Mouse (Mus musculus) limb, embryonic 14.5 days (tissue): Measurements from ENCODE around the gene Spata13. TPM values are rescaled to one million over a fixed set of nuclear protein-coding genes. Genes with fewer than 3 reads are reported as not detected.

Experiments used
- ATAC-seq: fragments of 200-750 bp; cut with Nextera tagmentation; 2 replicates; pipeline ENCODE4 v1.8.0; 2017; ENCODE audit warnings: low read depth, moderate number of reproducible peaks, moderate TSS enrichment; ENCODE audit not compliant: low FRiP score
- DNase-seq: peaks from one replicate; pipeline ENCODE4 v3.0.0-alpha.2; 2015; ENCODE audit warnings: low spot score
- H3K27ac ChIP-seq: fragments of 300-500 bp; sonication (generic); replicated peaks from 2 replicates; pipeline ENCODE4 v1.5.1; 2014; ENCODE audit warnings: low read depth, mild to moderate bottlenecking, low read length, moderate library complexity, mixed read lengths
- H3K27me3 ChIP-seq: fragments of 300-500 bp; sonication (generic); 2 replicates; pipeline ENCODE4 v1.6.1; 2014; ENCODE audit warnings: low read length, mixed read lengths; ENCODE audit not compliant: control insufficient read depth, insufficient read depth
- H3K36me3 ChIP-seq: fragments of 300-500 bp; sonication (generic); 2 replicates; pipeline ENCODE4 v1.6.1; 2014; ENCODE audit warnings: mild to moderate bottlenecking, low read length, moderate library complexity, mixed read lengths; ENCODE audit not compliant: control insufficient read depth, insufficient read depth
- H3K4me1 ChIP-seq: fragments of 300-500 bp; sonication (generic); 2 replicates; pipeline ENCODE4 v1.6.1; 2014; ENCODE audit warnings: antibody characterized with exemption, low read length, mixed read lengths; ENCODE audit not compliant: control insufficient read depth, insufficient read depth
- H3K4me2 ChIP-seq: fragments of 300-500 bp; sonication (generic); replicated peaks from 2 replicates; pipeline ENCODE4 v1.6.1; 2014; ENCODE audit warnings: low read depth, mild to moderate bottlenecking, low read length, moderate library complexity; ENCODE audit not compliant: severe bottlenecking
- H3K4me3 ChIP-seq: fragments of 300-500 bp; sonication (generic); replicated peaks from 2 replicates; pipeline ENCODE4 v1.5.1; 2014; ENCODE audit warnings: low read length
- H3K9ac ChIP-seq: fragments of 300-500 bp; sonication (generic); 2 replicates; pipeline ENCODE4 v1.6.1; 2014; ENCODE audit warnings: mild to moderate bottlenecking, low read depth, low read length, moderate library complexity; ENCODE audit not compliant: severe bottlenecking
- H3K9me3 ChIP-seq: fragments of 300-500 bp; sonication (generic); 2 replicates; pipeline ENCODE4 v1.6.1; 2016; ENCODE audit warnings: low read length; ENCODE audit not compliant: control insufficient read depth
- POLR2A ChIP-seq: fragments of 200-500 bp; IDR thresholded peaks from 2 replicates; pipeline ENCODE4 v1.8.0; 2012; ENCODE audit warnings: inconsistent platforms, mild to moderate bottlenecking, moderate library complexity, borderline replicate concordance; ENCODE audit not compliant: insufficient read depth, insufficient read length; ENCODE audit errors: extremely low read depth
- WGBS: fragments of 180-500 bp; shearing (Covaris S2); extraction: QIAGEN DNeasy Blood & Tissue Kit; methylation state at CpG from one replicate; pipeline ENCODE4 v1.1.7; 2014; 5-methylcytosine and 5-hydroxymethylcytosine counted together
- polyA plus RNA-seq, 2 experiments: library from polyadenylated mRNA; depleted of rRNA in 1 of 2; stranded (reverse) in 1 of 2; unstranded in 1 of 2; fragments of >200 nt; fragmentation: Nextera tagmentation in 1 of 2; extraction: Ambion mirVana in 1 of 2; gene quantifications; 2 replicates each; pipeline versions ENCODE4 v1.2.1 to v1.2.3; 2012 to 2014

The Spata13 gene
- polyA plus RNA-seq, 2 experiments: 6.8 to 9.5 TPM

DNA sequence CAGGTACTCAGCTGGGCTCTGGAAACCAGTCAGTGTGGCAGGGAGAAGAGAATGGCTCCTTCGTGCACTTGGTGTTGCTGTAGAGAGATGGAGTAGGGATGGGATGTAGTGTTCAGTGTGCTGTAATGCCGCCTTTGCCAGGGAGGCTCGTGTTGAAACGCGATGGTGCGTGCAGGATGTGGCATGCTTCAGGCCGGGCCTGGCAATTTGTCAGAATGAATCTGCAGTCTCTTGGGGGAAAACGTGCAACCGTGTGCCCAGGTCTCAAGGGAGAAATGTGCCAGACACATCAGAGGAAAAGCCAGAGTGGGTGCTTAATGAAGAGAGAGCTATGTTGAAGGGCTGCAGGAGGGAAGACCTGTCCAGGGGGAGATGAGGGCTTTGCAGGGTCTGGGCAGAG, 171.2 kb downstream of the Spata13 start:
- H3K4me3 ChIP-seq: no peak overlapping the region
- H3K27me3 ChIP-seq: no peaks in the 10 kb centered on the region
- 85% methylated on average over 9 of the region's 9 CpGs for WGBS
- no peak overlapping the region for H3K27ac ChIP-seq
- H3K9me3 ChIP-seq: no peaks in the 10 kb centered on the region
- peaks cover 15% of the 10 kb centered on the region for H3K36me3 ChIP-seq
- H3K4me1 ChIP-seq: 0 out of 2 replicates have a peak, but pooled peaks cover 3% of the 10 kb centered on the region
- DNase-seq (no peak), ATAC-seq (no peak)
- no peak overlapping the region for H3K4me2 ChIP-seq
- no peak for TF ChIP-seq POLR2A
- H3K9ac ChIP-seq: no peak overlapping the region

DNA sequence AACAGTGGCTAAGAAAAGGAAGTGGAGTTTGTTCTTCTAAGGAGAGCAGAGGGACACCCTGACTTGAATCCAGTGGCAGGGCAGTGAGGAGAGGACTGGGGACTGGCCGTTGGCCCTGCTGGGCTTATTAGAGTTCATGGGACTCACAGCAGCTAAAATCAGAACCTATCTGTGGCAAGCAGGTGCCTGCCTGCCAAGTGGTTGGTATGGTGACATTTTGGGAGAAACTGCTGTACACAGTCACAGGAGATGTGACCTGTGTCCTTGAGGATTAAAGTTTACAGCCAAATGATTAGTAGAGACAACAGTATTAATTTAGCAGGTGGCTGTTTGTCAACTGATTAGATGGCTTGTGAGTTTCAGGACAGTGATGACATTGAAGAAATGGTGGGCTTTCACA, 172.1 kb downstream of the Spata13 start:
- Histone ChIP-seq H3K27me3 (no peaks in the 10 kb centered on the region), H3K9me3 (no peaks in the 10 kb centered on the region), H3K4me2 (no peak overlapping the region), H3K4me1 (0 out of 2 replicates have a peak, but pooled peaks cover 2% of the 10 kb centered on the region), H3K36me3 (peaks cover 12% of the 10 kb centered on the region), H3K4me3 (no peak overlapping the region), H3K9ac (no peak overlapping the region), H3K27ac (0 out of 2 replicates have a peak overlapping the region, but pooled peaks have one; percentile 8)
- no peak for DNase-seq
- WGBS: 79% methylated on average over 1 of the region's 1 CpGs
- no peak for ATAC-seq
- no peak for TF ChIP-seq POLR2A

DNA sequence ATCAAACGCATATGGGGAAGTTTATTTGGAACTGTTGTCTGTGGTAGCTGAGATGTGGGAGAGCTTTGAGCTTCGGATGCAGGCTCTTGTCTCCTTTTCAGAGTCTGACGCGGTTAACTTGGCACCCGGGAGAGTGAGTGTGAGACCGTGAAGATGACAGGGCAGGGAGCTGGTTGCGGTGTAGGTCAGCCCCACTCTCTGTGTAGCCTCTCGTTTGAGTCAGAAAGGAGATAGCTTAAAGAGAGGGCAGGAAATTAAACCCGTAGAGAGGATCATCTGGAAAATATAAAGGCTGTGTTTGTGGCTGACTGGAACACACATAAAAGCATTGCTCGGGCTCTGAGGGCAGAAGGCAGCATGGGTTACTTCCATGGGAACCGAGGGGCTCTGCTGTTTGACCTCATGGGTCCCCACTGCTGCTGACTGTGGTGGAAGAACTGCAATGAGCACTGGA, 173.1 kb downstream of the Spata13 start:
- peaks cover 7% of the 10 kb centered on the region for H3K36me3 ChIP-seq
- WGBS: 16% methylated on average over 11 of the region's 11 CpGs
- TF ChIP-seq POLR2A: no peak
- no peak overlapping the region for H3K4me3 ChIP-seq
- H3K4me2 ChIP-seq: no peak overlapping the region
- DNase-seq (peak; percentile 25), ATAC-seq (peak; percentile 34; the same call in 1 of the 2 replicates)
- no peaks in the 10 kb centered on the region for H3K27me3 ChIP-seq
- H3K9me3 ChIP-seq: no peaks in the 10 kb centered on the region
- H3K4me1 ChIP-seq: 0 out of 2 replicates have a peak, but pooled peaks cover 2% of the 10 kb centered on the region
- peak overlapping the region; percentile 67; the same call in 1 of the 2 replicates for H3K27ac ChIP-seq
- no peak overlapping the region for H3K9ac ChIP-seq

DNA sequence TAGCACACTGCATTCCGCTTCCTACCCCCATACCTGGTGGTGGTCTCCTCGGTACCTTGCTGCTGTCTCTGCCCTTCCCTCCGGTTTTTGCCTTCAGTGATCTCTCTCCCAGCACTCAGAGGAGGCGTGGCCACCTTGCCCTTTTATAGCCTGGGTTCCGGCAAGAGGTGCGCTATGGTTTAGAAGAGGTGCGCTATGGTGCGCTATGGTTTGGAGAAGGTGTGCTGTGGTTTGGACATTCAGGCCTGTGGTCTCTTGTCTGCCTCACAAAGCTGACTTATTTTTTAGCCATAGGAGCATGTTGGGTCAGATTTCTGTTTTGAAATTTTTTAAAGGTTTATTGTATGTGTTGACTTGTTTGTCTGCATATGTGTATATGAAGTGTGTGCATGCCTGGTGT, 176.1 kb downstream of the Spata13 start:
- Histone ChIP-seq H3K4me2 (no peak overlapping the region), H3K9ac (no peak overlapping the region), H3K9me3 (no peaks in the 10 kb centered on the region), H3K27me3 (no peaks in the 10 kb centered on the region), H3K4me3 (no peak overlapping the region), H3K4me1 (0 out of 2 replicates have a peak, but pooled peaks cover 2% of the 10 kb centered on the region), H3K36me3 (peaks cover 8% of the 10 kb centered on the region), H3K27ac (no peak overlapping the region)
- no peak for DNase-seq
- no peak for TF ChIP-seq POLR2A
- ATAC-seq: no peak
- 95% methylated on average over 8 of the region's 8 CpGs for WGBS

DNA sequence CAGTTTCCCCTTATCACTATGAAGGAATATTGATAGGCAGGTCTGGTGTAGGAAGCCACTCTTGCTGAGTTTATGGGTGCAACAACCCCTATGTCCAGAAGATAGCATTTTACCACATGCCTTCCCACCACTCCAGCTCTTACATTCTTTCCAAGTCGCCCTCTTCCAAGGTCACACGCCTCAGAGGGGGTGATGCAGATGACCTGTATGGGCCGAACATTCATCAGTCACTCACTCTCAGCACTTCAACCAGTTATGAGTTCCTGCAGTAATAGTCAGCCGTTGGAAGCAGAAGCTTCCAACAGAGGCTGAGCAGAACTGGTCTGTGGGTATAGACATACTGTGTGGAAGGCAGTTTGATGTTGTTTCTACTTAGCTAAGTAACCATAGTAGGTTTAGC, 177.7 kb downstream of the Spata13 start:
- DNase-seq: no peak
- Histone ChIP-seq H3K9ac (no peak overlapping the region), H3K4me2 (no peak overlapping the region), H3K4me1 (0 out of 2 replicates have a peak, but pooled peaks cover 2% of the 10 kb centered on the region), H3K27me3 (no peaks in the 10 kb centered on the region), H3K9me3 (no peaks in the 10 kb centered on the region), H3K4me3 (no peak overlapping the region), H3K27ac (no peak overlapping the region), H3K36me3 (peaks cover 15% of the 10 kb centered on the region)
- TF ChIP-seq POLR2A: no peak
- WGBS: 92% methylated on average over 4 of the region's 4 CpGs
- no peak for ATAC-seq

Other genes starting within 250 kb of the Spata13 start
- 1.2 and 2.1 TPM in 2 replicates for gene C1qtnf9, start 134.1 kb downstream of the Spata13 start, polyA plus RNA-seq (2012; rRNA removed)
- 0.44 and 0.78 TPM in 2 replicates for gene C1qtnf9, start 134.1 kb downstream of the Spata13 start, polyA plus RNA-seq (2014; fragmentation: Nextera tagmentation; extraction: Ambion mirVana)
- gene Mipep, start 150.6 kb downstream of the Spata13 start, polyA plus RNA-seq (2012; rRNA removed): 12.5 and 13.1 TPM in 2 replicates
- gene Mipep, start 150.6 kb downstream of the Spata13 start, polyA plus RNA-seq (2014; fragmentation: Nextera tagmentation; extraction: Ambion mirVana): 21.4 and 22.9 TPM in 2 replicates